Mouse (Mus musculus) heart, postnatal 0 days (tissue): ENCODE measurements around the gene Ecpas. TPM values are rescaled to one million over a fixed set of nuclear protein-coding genes. Genes with fewer than 3 reads are reported as not detected.
A peak's percentile ranks its signal among the peaks of the same experiment; 100 is the strongest.

Source experiments
- ATAC-seq: fragments of 200-750 bp; cut with Nextera tagmentation; 2 replicates; pipeline ENCODE4 v1.8.0; 2017; ENCODE audit warnings: low read depth, moderate number of reproducible peaks, moderate library complexity; ENCODE audit not compliant: insufficient read depth
- DNase-seq: peaks from one replicate; pipeline ENCODE4 v3.0.0-alpha.2; 2016; ENCODE audit warnings: low spot score
- H3K27ac ChIP-seq: fragments of 300-500 bp; sonication (generic); 2 replicates; pipeline ENCODE4 v1.5.1; 2014; ENCODE audit warnings: low read depth, mild to moderate bottlenecking
- H3K27me3 ChIP-seq: fragments of 300-500 bp; sonication (generic); 2 replicates; pipeline ENCODE4 v1.6.1; 2014; ENCODE audit warnings: low read length, mixed read lengths; ENCODE audit not compliant: control insufficient read depth, insufficient read depth
- H3K36me3 ChIP-seq: fragments of 300-500 bp; sonication (generic); replicated peaks from 2 replicates; pipeline ENCODE4 v1.6.1; 2014; ENCODE audit warnings: low read length, mixed read lengths; ENCODE audit not compliant: control insufficient read depth, insufficient read depth
- H3K4me1 ChIP-seq: fragments of 300-500 bp; sonication (generic); 2 replicates; pipeline ENCODE4 v1.6.1; 2014; ENCODE audit warnings: antibody characterized with exemption; ENCODE audit not compliant: control insufficient read depth, insufficient read depth
- H3K4me2 ChIP-seq: fragments of 300-500 bp; sonication (generic); 2 replicates; pipeline ENCODE4 v1.6.1; 2014; ENCODE audit warnings: low read depth, mild to moderate bottlenecking, low read length, moderate library complexity
- H3K4me3 ChIP-seq: fragments of 300-500 bp; sonication (generic); 2 replicates; pipeline ENCODE4 v1.5.1; 2014; ENCODE audit warnings: low read depth, low read length
- H3K9ac ChIP-seq: fragments of 300-500 bp; sonication (generic); replicated peaks from 2 replicates; pipeline ENCODE4 v1.6.1; 2014; ENCODE audit warnings: low read depth, low read length, mixed read lengths
- H3K9me3 ChIP-seq: fragments of 300-500 bp; sonication (generic); replicated peaks from 2 replicates; pipeline ENCODE4 v1.6.1; 2016; ENCODE audit warnings: low read length; ENCODE audit not compliant: control insufficient read depth
- CTCF ChIP-seq: IDR thresholded peaks from 2 replicates; pipeline ENCODE4 v1.5.1; 2016; ENCODE audit warnings: antibody characterized with exemption, control low read depth, low read depth
- EP300 ChIP-seq: IDR thresholded peaks from 2 replicates; pipeline ENCODE4 v1.6.1; 2016; ENCODE audit warnings: antibody characterized with exemption, low read depth
- WGBS: fragments of 180-500 bp; shearing (Covaris S2); extraction: QIAGEN DNeasy Blood & Tissue Kit; methylation state at CpG from one replicate; pipeline ENCODE4 v1.1.7; 2014; 5-methylcytosine and 5-hydroxymethylcytosine counted together
- polyA plus RNA-seq: library from polyadenylated mRNA; unstranded; fragments of >200 nt; fragmentation: Nextera tagmentation; extraction: Ambion mirVana; gene quantifications from 2 replicates; pipeline ENCODE4 v1.2.1, GENCODE M21; 2015
- total RNA-seq: library from RNA; depleted of rRNA; stranded (reverse); fragments of >200 nt; gene quantifications from 2 replicates; pipeline ENCODE4 v1.2.3, GENCODE M21; 2014; ENCODE audit warnings: low replicate concordance

The Ecpas gene
- total and polyA plus RNA-seq, 2 experiments from 2014 or later = 26.7 to 62.9 TPM

- DNase-seq = no peak
- Histone ChIP-seq H3K27ac (no peak overlapping the region), H3K27me3 (no peaks in the 10 kb centered on the region), H3K4me3 (no peak overlapping the region), H3K36me3 (no peaks in the 10 kb centered on the region), H3K9ac (no peak overlapping the region), H3K4me1 (peaks cover 15% of the 10 kb centered on the region), H3K9me3 (no peaks in the 10 kb centered on the region), H3K4me2 (no peak overlapping the region)
- TF ChIP-seq EP300 (no peak), CTCF (no peak)
- ATAC-seq = no peak
- WGBS = 84% methylated on average over 4 of the region's 4 CpGs
Observed at GRCm38 (mm10) chr4:58890035-58890782, 22.3 kb downstream of the Ecpas start.

GRCm38 (mm10) chr4:58888568-58888967, 24.0 kb downstream of the Ecpas start:
- H3K4me3 ChIP-seq = no peak overlapping the region
- H3K27me3 ChIP-seq = no peaks in the 10 kb centered on the region
- no peak overlapping the region for H3K9ac ChIP-seq
- H3K9me3 ChIP-seq = no peaks in the 10 kb centered on the region
- TF ChIP-seq EP300 (no peak), CTCF (no peak)
- WGBS = 81% methylated on average over 1 of the region's 1 CpGs
- DNase-seq (no peak), ATAC-seq (no peak)
- H3K4me2 ChIP-seq = no peak overlapping the region
- no peak overlapping the region for H3K27ac ChIP-seq
- H3K4me1 ChIP-seq = peaks cover 13% of the 10 kb centered on the region
- H3K36me3 ChIP-seq = no peaks in the 10 kb centered on the region

- H3K4me2 ChIP-seq = no peak overlapping the region
- ATAC-seq (no peak), DNase-seq (peak; percentile 10)
- 40% methylated on average over 3 of the region's 3 CpGs for WGBS
- no peaks in the 10 kb centered on the region for H3K27me3 ChIP-seq
- H3K4me3 ChIP-seq = no peak overlapping the region
- peaks cover 9% of the 10 kb centered on the region for H3K4me1 ChIP-seq
- TF ChIP-seq EP300 (no peak), CTCF (no peak)
- no peak overlapping the region for H3K9ac ChIP-seq
- no peak overlapping the region for H3K27ac ChIP-seq
- no peaks in the 10 kb centered on the region for H3K9me3 ChIP-seq
- no peaks in the 10 kb centered on the region for H3K36me3 ChIP-seq
Observed at GRCm38 (mm10) chr4:58887626-58888025, 24.9 kb downstream of the Ecpas start.

GRCm38 (mm10) chr4:58886778-58887177, 25.8 kb downstream of the Ecpas start:
- no peak overlapping the region for H3K9ac ChIP-seq
- no peaks in the 10 kb centered on the region for H3K9me3 ChIP-seq
- 70% methylated on average over 3 of the region's 3 CpGs for WGBS
- TF ChIP-seq CTCF (no peak), EP300 (no peak)
- no peak for ATAC-seq
- no peaks in the 10 kb centered on the region for H3K36me3 ChIP-seq
- peaks cover 9% of the 10 kb centered on the region for H3K4me1 ChIP-seq
- no peak overlapping the region for H3K4me3 ChIP-seq
- no peak overlapping the region for H3K27ac ChIP-seq
- no peak overlapping the region for H3K4me2 ChIP-seq
- DNase-seq = no peak
- H3K27me3 ChIP-seq = no peaks in the 10 kb centered on the region

- Histone ChIP-seq H3K9ac (no peak overlapping the region), H3K27me3 (no peaks in the 10 kb centered on the region), H3K4me2 (no peak overlapping the region), H3K4me1 (peaks cover 9% of the 10 kb centered on the region), H3K27ac (no peak overlapping the region), H3K36me3 (no peaks in the 10 kb centered on the region), H3K4me3 (no peak overlapping the region), H3K9me3 (no peaks in the 10 kb centered on the region)
- WGBS = 80% methylated on average over 5 of the region's 5 CpGs
- no peak for ATAC-seq
- no peak for DNase-seq
- TF ChIP-seq CTCF (no peak), EP300 (no peak)
Observed at GRCm38 (mm10) chr4:58885341-58885740, 27.2 kb downstream of the Ecpas start.

GRCm38 (mm10) chr4:58883841-58884240, 28.7 kb downstream of the Ecpas start:
- H3K27ac ChIP-seq = no peak overlapping the region
- no peaks in the 10 kb centered on the region for H3K27me3 ChIP-seq
- no peak overlapping the region for H3K4me3 ChIP-seq
- H3K36me3 ChIP-seq = no peaks in the 10 kb centered on the region
- no peak overlapping the region for H3K4me2 ChIP-seq
- H3K4me1 ChIP-seq = peaks cover 9% of the 10 kb centered on the region
- no peak overlapping the region for H3K9ac ChIP-seq
- no peak for DNase-seq
- WGBS = 44% methylated on average over 2 of the region's 2 CpGs
- H3K9me3 ChIP-seq = no peaks in the 10 kb centered on the region
- TF ChIP-seq CTCF (no peak), EP300 (no peak)
- ATAC-seq = no peak
